Mouse (Mus musculus) thymus, postnatal 4 days (tissue): Measurements from ENCODE around the gene Ccdc61.

Source experiments
- DNase-seq: peaks from one replicate; pipeline ENCODE4 v3.0.0; 2021

The Ccdc61 gene

DNA sequence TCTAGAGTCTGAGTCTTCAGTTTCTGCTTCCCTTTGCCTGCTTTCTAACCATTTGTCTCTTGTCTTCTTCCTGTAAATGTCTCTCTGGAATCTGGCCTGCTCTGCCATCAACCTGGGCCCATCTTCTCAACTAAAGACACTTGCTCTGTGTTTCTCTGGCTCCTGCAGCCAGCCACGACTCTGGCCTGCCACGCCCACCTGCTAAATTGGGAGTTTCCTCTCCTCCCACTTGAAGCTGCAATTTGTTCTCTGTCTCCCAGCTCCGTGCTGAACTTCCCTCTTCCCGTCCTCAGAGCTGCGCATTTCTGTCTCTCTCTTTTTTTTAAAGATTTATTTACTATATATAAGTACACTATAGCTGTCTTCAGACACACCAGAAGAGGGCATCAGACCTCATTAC is 65.4 kb downstream of the Ccdc61 start:
- no peak for DNase-seq

DNA sequence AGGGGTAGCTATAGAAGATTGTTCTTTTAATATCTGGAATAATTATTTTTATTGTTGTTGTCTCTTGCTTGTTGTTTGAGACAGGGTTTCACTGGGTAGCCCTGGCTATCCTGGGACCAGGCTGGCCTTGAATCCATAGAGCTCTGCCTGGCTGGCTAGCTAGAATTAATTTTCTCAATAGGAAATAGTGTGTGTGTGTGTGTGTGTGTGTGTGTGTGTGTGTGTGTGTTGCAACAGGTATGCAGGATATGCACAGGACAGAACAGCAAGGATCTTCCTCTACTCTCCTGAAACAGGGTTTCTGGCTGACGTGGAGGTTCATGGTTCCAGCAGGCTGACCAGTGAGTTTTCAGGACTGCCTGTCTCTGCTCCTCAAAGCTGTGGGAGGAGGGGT is 69.0 kb downstream of the Ccdc61 start:
- no peak for DNase-seq
